Mouse (Mus musculus): ENCODE measurements at regions not wholly inside any gene's neighbourhood (a gene's known extent, or its start where the extent isn't known, plus 50 kb on each side); places are given as distances from the start of the nearest gene placed in this dataset.
"Not testable (repeated sequence)": the region's sequence is repeated elsewhere in the genome, so short reads cannot be mapped to it uniquely, and the experiment has no call there.

DNA sequence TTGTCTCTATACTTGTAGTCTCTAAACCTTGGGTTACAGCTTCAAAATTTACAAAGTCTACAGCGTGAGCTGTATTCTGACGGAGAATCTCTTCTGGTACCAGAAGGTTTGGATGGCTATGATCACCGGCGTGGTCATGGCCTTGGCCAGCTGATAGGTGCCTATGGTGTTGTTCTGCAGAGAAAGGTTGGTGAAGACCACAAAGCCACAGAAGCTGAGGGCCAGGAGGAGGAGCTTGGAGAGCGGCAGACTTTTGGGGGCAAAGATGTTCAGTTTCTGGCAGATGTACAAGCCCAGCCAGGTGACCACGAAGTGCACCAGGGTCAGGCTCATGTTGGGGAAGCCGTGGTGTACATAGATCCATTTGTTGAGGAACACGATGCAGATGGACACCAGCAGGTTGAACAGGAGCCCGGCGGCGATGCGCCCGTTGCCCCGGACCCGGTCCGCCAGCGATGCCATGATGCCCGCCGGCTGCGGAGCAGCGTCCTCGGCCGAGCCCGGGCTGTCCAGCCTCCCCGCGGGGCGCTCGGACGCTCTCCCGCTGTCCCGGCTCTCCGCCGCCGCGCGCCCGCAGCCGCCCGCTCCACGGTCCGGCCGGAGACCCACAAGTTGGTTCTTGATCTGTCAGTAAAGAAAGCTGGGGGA lies 257.3 kb upstream of the Castor2 start:
- H3K9ac ChIP-seq; H3K27me3 ChIP-seq (replicated peaks); ATAC-seq (ENCODE audit: insufficient read depth, low FRiP score, low read depth); H3K4me2 ChIP-seq; H3K4me1 ChIP-seq; H3K36me3 ChIP-seq; H3K9me3 ChIP-seq; H3K4me3 ChIP-seq (replicated peaks); H3K27ac ChIP-seq: not testable (repeated sequence)
- 55% methylated on average over 22 of the region's 42 CpGs for WGBS

- WGBS: 76% methylated on average over 5 of the region's 5 CpGs
- no peak overlapping the region for H3K4me3 ChIP-seq (replicated peaks)
- no peaks in the 10 kb centered on the region for H3K27me3 ChIP-seq (replicated peaks)
These were observed 261.2 kb upstream of the Castor2 start for GRCm38 (mm10) chr5:133838286-133838685.

DNA sequence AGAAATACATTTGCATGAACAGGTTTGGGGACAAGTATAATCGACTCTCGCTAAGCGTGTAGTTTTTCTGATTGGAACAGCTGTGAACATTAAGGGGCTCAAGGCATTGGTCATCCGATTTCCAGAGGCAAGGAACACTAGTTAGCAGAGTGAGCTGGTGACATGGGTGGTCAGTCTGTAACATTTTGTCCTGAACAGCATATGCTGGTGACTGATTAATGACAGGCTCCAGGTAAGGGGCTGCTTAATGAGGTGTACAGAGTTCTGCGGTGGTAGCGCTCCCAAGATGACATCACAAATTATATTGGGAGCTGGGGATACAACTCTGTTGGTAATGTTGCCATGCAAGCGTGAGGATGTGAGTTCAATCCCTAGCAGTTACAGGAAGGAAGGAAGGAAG lies 266.3 kb upstream of the Castor2 start:
- Histone ChIP-seq H3K4me1 (no peaks in the 10 kb centered on the region), H3K27me3 (replicated peaks) (no peaks in the 10 kb centered on the region), H3K27ac (no peak overlapping the region), H3K4me3 (replicated peaks) (no peak overlapping the region), H3K36me3 (no peaks in the 10 kb centered on the region), H3K4me2 (no peak overlapping the region), H3K9me3 (no peaks in the 10 kb centered on the region), H3K9ac (no peak overlapping the region)
- ATAC-seq (ENCODE audit: insufficient read depth, low FRiP score, low read depth): no peak
- 83% methylated on average over 7 of the region's 7 CpGs for whole genome bisulfite sequencing

More at GRCm38 (mm10) chr5:133838286-133838685, 261.2 kb upstream of the Castor2 start:
- no peak for ATAC-seq (ENCODE audit: insufficient read depth, low FRiP score, low read depth)
- H3K9ac ChIP-seq: no peak overlapping the region
- H3K4me2 ChIP-seq: no peak overlapping the region
- no peak overlapping the region for H3K27ac ChIP-seq
- no peaks in the 10 kb centered on the region for H3K36me3 ChIP-seq
- H3K4me1 ChIP-seq: no peaks in the 10 kb centered on the region
- H3K9me3 ChIP-seq: no peaks in the 10 kb centered on the region

GRCm38 (mm10) chr5:133828226-133828625 lies 271.3 kb upstream of the Castor2 start:
- WGBS: 88% methylated on average over 13 of the region's 13 CpGs
- H3K4me3 ChIP-seq (replicated peaks): no peak overlapping the region
- H3K36me3 ChIP-seq: no peaks in the 10 kb centered on the region

GRCm38 (mm10) chr5:133823871-133824270 lies 275.6 kb upstream of the Castor2 start:
- no peak overlapping the region for H3K27ac ChIP-seq
- 71% methylated on average over 3 of the region's 3 CpGs for WGBS
- H3K9me3 ChIP-seq: no peaks in the 10 kb centered on the region
- H3K4me2 ChIP-seq: no peak overlapping the region
- H3K36me3 ChIP-seq: no peaks in the 10 kb centered on the region
- no peaks in the 10 kb centered on the region for H3K4me1 ChIP-seq
- H3K9ac ChIP-seq: no peak overlapping the region
- no peak overlapping the region for H3K4me3 ChIP-seq (replicated peaks)
- H3K27me3 ChIP-seq (replicated peaks): no peaks in the 10 kb centered on the region
- ATAC-seq (ENCODE audit: insufficient read depth, low FRiP score, low read depth): no peak

More at GRCm38 (mm10) chr5:133828226-133828625, 271.3 kb upstream of the Castor2 start:
- ATAC-seq (ENCODE audit: insufficient read depth, low FRiP score, low read depth): no peak
- Histone ChIP-seq H3K9ac (no peak overlapping the region), H3K27me3 (replicated peaks) (no peaks in the 10 kb centered on the region), H3K4me2 (no peak overlapping the region), H3K9me3 (no peaks in the 10 kb centered on the region), H3K4me1 (no peaks in the 10 kb centered on the region), H3K27ac (no peak overlapping the region)

DNA sequence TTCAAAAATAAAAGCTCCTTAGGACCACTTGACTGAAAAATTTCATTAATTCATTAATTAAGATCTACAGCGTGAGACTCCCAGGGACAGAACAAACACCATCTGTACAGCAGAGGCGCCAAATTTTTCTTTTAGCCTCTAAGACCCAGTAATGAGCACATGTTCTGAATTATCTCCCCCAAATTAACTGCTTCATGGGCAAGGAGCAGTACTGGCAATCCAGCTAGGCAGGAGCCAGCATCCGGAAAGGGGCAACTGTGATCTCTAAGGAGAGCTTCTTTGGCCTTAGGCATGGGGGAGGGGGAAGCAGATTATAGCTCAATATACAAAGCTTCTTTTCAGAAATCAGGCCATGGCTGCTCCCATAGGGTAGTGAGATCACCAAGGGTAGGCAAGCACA lies 278.2 kb upstream of the Castor2 start:
- WGBS: 79% methylated on average over 3 of the region's 3 CpGs
- no peak overlapping the region for H3K9ac ChIP-seq
- no peaks in the 10 kb centered on the region for H3K36me3 ChIP-seq
- no peak overlapping the region for H3K27ac ChIP-seq
- H3K4me3 ChIP-seq (replicated peaks): no peak overlapping the region
- no peaks in the 10 kb centered on the region for H3K9me3 ChIP-seq
- no peak for ATAC-seq (ENCODE audit: insufficient read depth, low FRiP score, low read depth)
- no peak overlapping the region for H3K4me2 ChIP-seq
- H3K4me1 ChIP-seq: no peaks in the 10 kb centered on the region
- H3K27me3 ChIP-seq (replicated peaks): no peaks in the 10 kb centered on the region

GRCm38 (mm10) chr5:133815462-133815861 lies 284.0 kb upstream of the Castor2 start:
- Histone ChIP-seq H3K4me2 (no peak overlapping the region), H3K36me3 (no peaks in the 10 kb centered on the region), H3K27me3 (replicated peaks) (no peaks in the 10 kb centered on the region), H3K4me3 (replicated peaks) (no peak overlapping the region), H3K9me3 (no peaks in the 10 kb centered on the region), H3K9ac (no peak overlapping the region), H3K27ac (no peak overlapping the region), H3K4me1 (no peaks in the 10 kb centered on the region)
- WGBS: 84% methylated on average over 5 of the region's 5 CpGs
- no peak for ATAC-seq (ENCODE audit: insufficient read depth, low FRiP score, low read depth)

DNA sequence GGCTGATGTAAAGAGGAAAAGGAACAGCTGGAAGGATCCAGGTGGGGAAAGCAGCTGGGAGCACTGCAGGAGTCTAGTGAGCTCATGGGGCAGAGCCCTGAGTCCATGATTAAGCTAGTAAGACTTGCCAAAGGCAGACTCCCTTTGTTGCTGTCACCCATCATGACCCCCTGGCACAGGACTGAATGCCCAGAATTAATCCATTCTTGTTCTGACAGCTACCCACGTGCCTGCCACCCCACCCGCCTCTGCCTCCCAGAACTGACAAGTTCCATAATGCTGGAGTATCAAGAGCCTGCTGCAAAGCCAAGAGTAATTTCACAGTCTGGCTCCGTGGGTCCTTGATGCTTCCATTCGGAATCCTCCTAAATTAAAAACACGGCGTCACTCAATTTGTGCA lies 285.1 kb upstream of the Castor2 start:
- H3K4me2 ChIP-seq: no peak overlapping the region
- no peaks in the 10 kb centered on the region for H3K27me3 ChIP-seq (replicated peaks)
- WGBS: 64% methylated on average over 6 of the region's 6 CpGs
- no peaks in the 10 kb centered on the region for H3K9me3 ChIP-seq
- no peaks in the 10 kb centered on the region for H3K4me1 ChIP-seq
- H3K27ac ChIP-seq: no peak overlapping the region
- ATAC-seq (ENCODE audit: insufficient read depth, low FRiP score, low read depth): no peak
- H3K4me3 ChIP-seq (replicated peaks): no peak overlapping the region
- no peak overlapping the region for H3K9ac ChIP-seq
- H3K36me3 ChIP-seq: no peaks in the 10 kb centered on the region

DNA sequence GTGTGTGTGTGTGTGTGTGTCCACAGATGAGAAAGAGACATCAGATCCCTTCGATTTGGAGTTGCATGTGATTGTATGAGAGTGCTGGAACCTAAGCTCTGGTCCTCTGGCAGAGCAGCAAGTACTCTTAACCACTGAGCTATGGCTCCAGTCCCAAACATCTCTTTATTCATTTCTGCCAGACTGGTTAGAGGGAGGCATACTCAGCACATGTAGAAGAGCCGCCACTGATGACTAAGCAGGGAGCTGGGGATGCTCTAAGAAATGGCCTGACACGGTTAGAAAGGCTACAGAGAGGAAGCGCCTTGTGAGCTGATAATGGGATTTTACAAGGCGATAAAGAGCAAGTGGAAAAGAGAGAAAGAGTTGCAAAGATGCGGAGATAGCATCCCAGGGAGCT lies 287.3 kb upstream of the Castor2 start:
- ATAC-seq (ENCODE audit: insufficient read depth, low FRiP score, low read depth): no peak
- Histone ChIP-seq H3K27ac (no peak overlapping the region), H3K27me3 (replicated peaks) (no peaks in the 10 kb centered on the region), H3K9ac (no peak overlapping the region), H3K4me1 (no peaks in the 10 kb centered on the region), H3K4me3 (replicated peaks) (no peak overlapping the region), H3K9me3 (no peaks in the 10 kb centered on the region), H3K4me2 (no peak overlapping the region), H3K36me3 (no peaks in the 10 kb centered on the region)
- WGBS: 56% methylated on average over 6 of the region's 6 CpGs

DNA sequence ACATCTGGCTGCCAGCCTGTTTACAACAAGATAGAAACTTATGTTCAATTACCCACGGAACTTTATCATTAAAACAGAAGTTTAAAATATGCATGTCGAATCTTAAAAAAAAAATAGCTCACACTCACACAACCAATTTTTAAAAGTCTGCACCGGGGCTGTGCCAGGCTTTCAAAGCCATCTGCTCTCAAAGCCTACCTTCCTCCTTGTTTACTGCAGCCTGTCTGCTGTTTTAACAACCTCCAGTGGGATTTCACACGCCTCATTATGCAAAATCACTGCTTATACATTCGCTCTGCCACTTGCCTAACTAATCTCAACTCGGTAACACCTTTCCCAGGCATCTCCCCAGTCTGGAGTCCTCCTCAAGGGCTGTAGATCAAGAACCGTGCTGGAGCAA lies 292.6 kb upstream of the Castor2 start:
- 45% methylated on average over 7 of the region's 7 CpGs for WGBS
- no peak for ATAC-seq (ENCODE audit: insufficient read depth, low FRiP score, low read depth)
- H3K4me1 ChIP-seq: no peaks in the 10 kb centered on the region
- no peak overlapping the region for H3K9ac ChIP-seq
- no peak overlapping the region for H3K4me2 ChIP-seq
- no peak overlapping the region for H3K27ac ChIP-seq
- H3K36me3 ChIP-seq: no peaks in the 10 kb centered on the region
- no peaks in the 10 kb centered on the region for H3K9me3 ChIP-seq
- no peak overlapping the region for H3K4me3 ChIP-seq (replicated peaks)
- no peaks in the 10 kb centered on the region for H3K27me3 ChIP-seq (replicated peaks)

GRCm38 (mm10) chr5:133802001-133802400 lies 297.5 kb upstream of the Castor2 start:
- WGBS: 77% methylated on average over 3 of the region's 3 CpGs

DNA sequence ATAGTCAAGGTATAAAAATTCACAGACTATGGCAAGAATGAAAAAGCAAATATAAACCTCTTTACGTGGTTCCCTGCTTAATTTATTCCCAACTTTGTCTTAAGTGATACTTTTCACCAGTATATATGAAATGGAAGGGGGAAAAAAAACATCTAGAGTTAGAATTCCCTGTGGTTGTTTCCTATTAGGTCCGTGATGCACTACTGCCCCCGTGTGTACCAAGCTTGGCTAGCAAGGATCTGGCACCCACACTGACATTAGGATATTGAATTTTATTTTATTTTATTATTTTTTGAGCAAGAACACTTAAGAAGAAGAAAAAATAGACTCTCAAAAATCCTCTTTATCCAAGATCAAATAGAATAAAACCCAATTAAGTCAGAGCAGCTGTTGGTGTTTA lies 303.9 kb upstream of the Castor2 start:
- no peak for ATAC-seq (ENCODE audit: insufficient read depth, low FRiP score, low read depth)
- Histone ChIP-seq H3K4me3 (replicated peaks) (no peak overlapping the region), H3K9ac (no peak overlapping the region), H3K9me3 (no peaks in the 10 kb centered on the region), H3K27ac (no peak overlapping the region), H3K4me2 (no peak overlapping the region), H3K36me3 (no peaks in the 10 kb centered on the region), H3K27me3 (replicated peaks) (no peaks in the 10 kb centered on the region), H3K4me1 (no peaks in the 10 kb centered on the region)
- 35% methylated on average over 3 of the region's 3 CpGs for WGBS

More at GRCm38 (mm10) chr5:133802001-133802400, 297.5 kb upstream of the Castor2 start:
- Histone ChIP-seq H3K4me1 (no peaks in the 10 kb centered on the region), H3K9ac (no peak overlapping the region), H3K36me3 (no peaks in the 10 kb centered on the region), H3K9me3 (no peaks in the 10 kb centered on the region), H3K4me3 (replicated peaks) (no peak overlapping the region), H3K27ac (no peak overlapping the region), H3K4me2 (no peak overlapping the region), H3K27me3 (replicated peaks) (no peaks in the 10 kb centered on the region)
- no peak for ATAC-seq (ENCODE audit: insufficient read depth, low FRiP score, low read depth)

DNA sequence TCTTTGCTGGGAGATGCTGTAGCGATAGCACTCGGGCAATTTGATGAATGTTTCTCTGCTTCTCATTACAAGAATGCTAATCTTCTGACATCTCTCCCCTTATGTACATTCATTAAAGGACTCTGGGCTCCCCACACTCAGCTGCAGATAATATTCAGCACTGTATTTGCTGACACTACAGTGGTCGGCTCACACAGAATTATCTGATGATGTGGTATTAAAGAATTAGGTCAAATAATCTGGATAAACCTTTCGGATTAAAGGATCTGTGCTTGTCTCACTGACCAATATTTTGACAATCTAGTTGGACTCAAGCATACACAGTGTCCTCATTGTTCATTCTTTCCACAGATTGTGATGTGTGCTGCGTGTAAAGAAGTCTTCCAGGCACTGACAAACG lies 308.8 kb upstream of the Castor2 start:
- Histone ChIP-seq H3K9ac (no peak overlapping the region), H3K27ac (no peak overlapping the region), H3K4me3 (replicated peaks) (no peak overlapping the region), H3K4me2 (no peak overlapping the region), H3K4me1 (no peaks in the 10 kb centered on the region), H3K9me3 (no peaks in the 10 kb centered on the region), H3K27me3 (replicated peaks) (no peaks in the 10 kb centered on the region), H3K36me3 (no peaks in the 10 kb centered on the region)
- 47% methylated on average over 6 of the region's 6 CpGs for WGBS
- ATAC-seq (ENCODE audit: insufficient read depth, low FRiP score, low read depth): no peak

Data from stomach, embryonic 15.5 days (tissue).